Mouse (Mus musculus) heart, embryonic 14.5 days (tissue): Measurements from ENCODE around the gene Actr3b. TPM values are rescaled to one million over a fixed set of nuclear protein-coding genes. Genes with fewer than 3 reads are reported as not detected.
A peak's percentile ranks its signal among the peaks of the same experiment; 100 is the strongest.
"Not testable (repeated sequence)": the region's sequence is repeated elsewhere in the genome, so short reads cannot be mapped to it uniquely, and the experiment has no call there.

Experiments
- ATAC-seq: fragments of 200-750 bp; cut with Nextera tagmentation; 2 replicates; pipeline ENCODE4 v1.8.0; 2017; ENCODE audit warnings: low read depth, moderate TSS enrichment; ENCODE audit not compliant: insufficient number of reproducible peaks, insufficient read depth, low FRiP score
- H3K27ac ChIP-seq, 2 experiments: fragments of 200-500 bp in 1 of 2; fragments of 300-500 bp in 1 of 2; sonication (generic) in 1 of 2; replicated peaks in 1 of 2; 2 replicates each; pipeline ENCODE4 v1.5.1; 2012 to 2014; ENCODE audit warnings: low read depth in 2 of 2, low read length in 2 of 2, control low read depth in 1 of 2, mild to moderate bottlenecking in 1 of 2, mixed read lengths in 1 of 2; ENCODE audit not compliant: control insufficient read depth in 1 of 2, insufficient read depth in 1 of 2
- H3K27me3 ChIP-seq: fragments of 300-500 bp; sonication (generic); 2 replicates; pipeline ENCODE4 v1.6.1; 2014; ENCODE audit warnings: mild to moderate bottlenecking, low read length, control low read depth; ENCODE audit not compliant: control insufficient read depth, insufficient read depth
- H3K36me3 ChIP-seq: fragments of 300-500 bp; sonication (generic); 2 replicates; pipeline ENCODE4 v1.6.1; 2014; ENCODE audit warnings: mild to moderate bottlenecking, control low read depth, low read length, mixed read lengths; ENCODE audit not compliant: control insufficient read depth, insufficient read depth
- H3K4me1 ChIP-seq, 2 experiments: fragments of 200-500 bp in 1 of 2; fragments of 300-500 bp in 1 of 2; sonication (generic) in 1 of 2; 2 replicates each; pipeline ENCODE4 v1.6.1; 2012 to 2014; ENCODE audit warnings: low read length in 2 of 2, control low read depth in 1 of 2, mixed read lengths in 1 of 2; ENCODE audit not compliant: control insufficient read depth in 2 of 2, insufficient read depth in 2 of 2
- H3K4me2 ChIP-seq: fragments of 300-500 bp; sonication (generic); 2 replicates; pipeline ENCODE4 v1.6.1; 2014; ENCODE audit warnings: mild to moderate bottlenecking, low read length
- H3K4me3 ChIP-seq, 2 experiments: fragments of 200-500 bp in 1 of 2; fragments of 300-500 bp in 1 of 2; sonication (generic) in 1 of 2; 2 replicates each; pipeline ENCODE4 v1.5.1; 2012 to 2014; ENCODE audit warnings: low read length in 2 of 2, mild to moderate bottlenecking in 2 of 2, control low read depth in 1 of 2, low read depth in 1 of 2, moderate library complexity in 1 of 2; ENCODE audit not compliant: control insufficient read depth in 1 of 2, insufficient read depth in 1 of 2
- H3K9ac ChIP-seq: fragments of 300-500 bp; sonication (generic); 2 replicates; pipeline ENCODE4 v1.6.1; 2014; ENCODE audit warnings: mild to moderate bottlenecking, low read length
- H3K9me3 ChIP-seq: fragments of 300-500 bp; sonication (generic); 2 replicates; pipeline ENCODE4 v1.6.1; 2016; ENCODE audit warnings: low read length, control low read depth; ENCODE audit not compliant: control insufficient read depth
- WGBS: fragments of 180-500 bp; shearing (Covaris S2); extraction: QIAGEN DNeasy Blood & Tissue Kit; methylation state at CpG from one replicate; pipeline ENCODE4 v1.1.7; 2014; 5-methylcytosine and 5-hydroxymethylcytosine counted together
- polyA plus RNA-seq: library from polyadenylated mRNA; unstranded; fragments of >200 nt; fragmentation: Nextera tagmentation; extraction: Ambion mirVana; gene quantifications from 2 replicates; pipeline ENCODE4 v1.2.1, GENCODE M21; 2014

Gene Actr3b
- polyA plus RNA-seq, 1 experiment from 2014 or later, result 40.5 TPM

GRCm38 (mm10) chr5:25738448-25738847 lies 21.3 kb upstream of the Actr3b start:
- no peaks in the 10 kb centered on the region for H3K4me1 ChIP-seq
- no peak overlapping the region for H3K27ac ChIP-seq
- 51% methylated on average over 3 of the region's 3 CpGs for WGBS
- no peak overlapping the region for H3K4me2 ChIP-seq
- H3K36me3 ChIP-seq, result no peaks in the 10 kb centered on the region
- ATAC-seq, result no peak
- H3K4me3 ChIP-seq, result no peak overlapping the region
- H3K9ac ChIP-seq, result no peak overlapping the region
- no peaks in the 10 kb centered on the region for H3K27me3 ChIP-seq
- no peaks in the 10 kb centered on the region for H3K9me3 ChIP-seq

- not testable (repeated sequence) for H3K4me3 ChIP-seq, H3K9ac ChIP-seq, H3K9me3 ChIP-seq, H3K27me3 ChIP-seq, H3K4me1 ChIP-seq, H3K4me2 ChIP-seq, ATAC-seq, H3K36me3 ChIP-seq, H3K27ac ChIP-seq
- 94% methylated on average over 1 of the region's 1 CpGs for WGBS
These were observed 20.9 kb upstream of the Actr3b start for GRCm38 (mm10) chr5:25738902-25739301.

GRCm38 (mm10) chr5:25747904-25748303 lies 11.9 kb upstream of the Actr3b start:
- no peaks in the 10 kb centered on the region for H3K9me3 ChIP-seq
- no peaks in the 10 kb centered on the region for H3K27me3 ChIP-seq
- H3K36me3 ChIP-seq, result no peaks in the 10 kb centered on the region
- no peak for ATAC-seq
- no peak overlapping the region for H3K4me3 ChIP-seq
- peaks cover 18 to 29% of the 10 kb centered on the region in 2 experiments for H3K4me1 ChIP-seq
- no peak overlapping the region for H3K4me2 ChIP-seq
- no peak overlapping the region for H3K9ac ChIP-seq
- H3K27ac ChIP-seq, result peak overlapping the region; percentile 41 to 74; a peak in 3 of 4 replicates

- H3K9me3 ChIP-seq, result no peaks in the 10 kb centered on the region
- no peaks in the 10 kb centered on the region for H3K36me3 ChIP-seq
- H3K4me3 ChIP-seq, result no peak overlapping the region
- H3K4me2 ChIP-seq, result no peak overlapping the region
- no peaks in the 10 kb centered on the region for H3K27me3 ChIP-seq
- 21% methylated on average over 3 of the region's 3 CpGs for WGBS
- no peak for ATAC-seq
- peak overlapping the region; percentile 74 to 78 for H3K27ac ChIP-seq
- H3K4me1 ChIP-seq, result peaks cover 20 to 34% of the 10 kb centered on the region in 2 experiments
- H3K9ac ChIP-seq, result no peak overlapping the region
These were observed 11.2 kb upstream of the Actr3b start for GRCm38 (mm10) chr5:25748613-25749012.

- Histone ChIP-seq H3K9me3 (no peaks in the 10 kb centered on the region), H3K9ac (no peak overlapping the region), H3K27ac (peak overlapping the region; percentile 61 to 77), H3K27me3 (no peaks in the 10 kb centered on the region), H3K4me1 (peaks cover 26 to 52% of the 10 kb centered on the region in 2 experiments), H3K36me3 (no peaks in the 10 kb centered on the region), H3K4me2 (no peak overlapping the region), H3K4me3 (no peak overlapping the region)
- ATAC-seq, result no peak
These were observed 8.2 kb upstream of the Actr3b start for GRCm38 (mm10) chr5:25751552-25751951.

- peaks cover 21 to 48% of the 10 kb centered on the region in 2 experiments for H3K4me1 ChIP-seq
- no peak overlapping the region for H3K4me2 ChIP-seq
- WGBS, result 68% methylated on average over 5 of the region's 5 CpGs
- H3K27me3 ChIP-seq, result no peaks in the 10 kb centered on the region
- H3K27ac ChIP-seq, result no peak overlapping the region
- no peaks in the 10 kb centered on the region for H3K9me3 ChIP-seq
- no peak overlapping the region for H3K4me3 ChIP-seq
- no peak overlapping the region for H3K9ac ChIP-seq
- no peak for ATAC-seq
- no peaks in the 10 kb centered on the region for H3K36me3 ChIP-seq
These were observed 6.9 kb upstream of the Actr3b start for GRCm38 (mm10) chr5:25752862-25753261.

DNA sequence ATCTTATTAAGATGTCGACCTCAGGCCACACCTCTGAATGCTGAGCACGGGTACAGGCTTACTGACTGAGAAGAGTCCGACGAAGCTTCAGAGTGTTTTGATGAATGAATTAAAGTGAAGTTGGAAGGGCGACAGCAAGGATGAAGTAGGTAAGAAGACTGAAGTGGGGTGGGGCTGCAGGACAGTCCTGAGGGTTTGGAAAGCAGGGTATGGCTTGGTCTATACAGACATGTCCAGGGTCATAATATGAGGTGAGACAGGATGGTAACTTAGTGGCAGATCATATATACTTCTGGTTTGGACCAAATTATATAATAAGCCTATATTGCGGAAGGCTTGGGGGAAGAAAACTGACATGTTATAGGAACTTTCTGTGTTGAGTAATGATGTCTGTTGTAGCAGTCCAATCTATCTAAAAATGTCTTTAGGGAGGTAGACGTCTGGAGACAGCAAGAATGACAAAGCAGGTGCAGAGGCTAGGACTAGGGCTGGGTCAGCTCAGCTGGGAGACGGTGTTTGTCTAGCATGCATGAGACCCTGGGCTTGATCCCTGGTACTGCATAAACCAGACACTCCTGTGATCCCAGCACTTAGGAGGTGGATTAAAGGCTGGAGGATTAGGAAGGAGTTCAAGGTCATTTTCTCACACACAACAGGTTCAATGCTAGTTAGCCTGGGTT lies 6.1 kb upstream of the Actr3b start:
- Histone ChIP-seq H3K9me3 (no peaks in the 10 kb centered on the region), H3K4me3 (no peak overlapping the region), H3K4me1 (peaks cover 20 to 45% of the 10 kb centered on the region in 2 experiments), H3K36me3 (no peaks in the 10 kb centered on the region), H3K9ac (no peak overlapping the region), H3K27ac (peak overlapping the region; percentile 65 to 75), H3K4me2 (0 out of 2 replicates have a peak overlapping the region, but pooled peaks have one; percentile 0), H3K27me3 (no peaks in the 10 kb centered on the region)
- WGBS, result 42% methylated on average over 8 of the region's 8 CpGs
- ATAC-seq, result no peak

DNA sequence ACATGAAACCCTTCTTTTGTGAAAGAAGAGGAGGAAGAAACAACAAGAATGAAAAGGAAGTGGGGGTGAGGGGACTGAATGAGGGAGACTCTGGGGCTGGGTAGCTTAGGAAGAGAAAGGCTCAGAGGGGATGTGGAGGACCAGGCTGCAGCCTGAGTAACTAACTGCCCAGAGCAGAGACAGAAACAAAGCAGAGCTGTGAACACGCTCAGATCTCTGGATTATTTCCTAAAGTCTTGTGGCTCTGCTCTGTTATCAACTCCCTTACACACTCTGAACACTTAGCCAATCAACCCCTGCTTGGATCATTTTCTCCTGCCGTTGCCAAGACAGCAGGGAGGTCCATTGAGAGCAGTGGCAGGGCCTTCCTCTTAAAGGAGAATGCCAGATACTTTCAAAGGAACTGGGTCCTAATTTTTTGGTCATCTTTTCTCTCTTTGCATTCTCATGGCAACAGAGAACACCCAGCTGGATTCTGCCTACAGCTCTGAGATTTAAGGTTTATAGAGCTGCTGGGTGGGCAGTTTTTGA lies 5.5 kb upstream of the Actr3b start:
- ATAC-seq, result no peak
- Histone ChIP-seq H3K27me3 (no peaks in the 10 kb centered on the region), H3K9me3 (no peaks in the 10 kb centered on the region), H3K36me3 (no peaks in the 10 kb centered on the region), H3K4me2 (0 out of 2 replicates have a peak overlapping the region, but pooled peaks have one; percentile 0), H3K4me1 (peaks cover 20 to 40% of the 10 kb centered on the region in 2 experiments), H3K27ac (peak overlapping the region; percentile 65 to 75), H3K9ac (no peak overlapping the region), H3K4me3 (no peak overlapping the region)
- 3% methylated on average over 2 of the region's 2 CpGs for WGBS
